Mouse (Mus musculus): ENCODE data around the gene Clec4f.

The Clec4f gene

DNA sequence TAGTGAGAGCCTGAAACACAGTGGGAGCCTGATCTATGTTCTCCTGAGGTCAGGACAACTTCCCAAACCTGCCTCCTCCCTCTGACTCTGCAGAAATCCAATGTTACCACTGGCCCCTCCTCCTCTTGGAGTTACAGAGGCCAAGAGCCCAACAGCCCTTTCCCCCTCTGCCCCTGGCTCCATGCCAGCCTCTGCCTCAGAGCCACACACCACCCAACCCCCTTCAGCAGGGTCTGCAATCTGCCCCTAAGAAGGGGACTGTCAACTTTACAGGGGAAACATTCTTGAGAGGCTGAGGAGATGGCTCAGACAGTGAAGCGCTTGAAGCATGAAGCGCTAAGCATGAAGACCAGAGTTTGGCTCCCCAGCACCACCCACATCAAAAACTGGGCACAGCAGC is at the start of gene Clec4f:
Clec4f (minus strand) TSS at position 101 of the 400 bp plus-strand sequence.
- in situ Hi-C loops (cut with MboI; ENCODE audit: low sequenced_read_pairs), result no loop called here

DNA sequence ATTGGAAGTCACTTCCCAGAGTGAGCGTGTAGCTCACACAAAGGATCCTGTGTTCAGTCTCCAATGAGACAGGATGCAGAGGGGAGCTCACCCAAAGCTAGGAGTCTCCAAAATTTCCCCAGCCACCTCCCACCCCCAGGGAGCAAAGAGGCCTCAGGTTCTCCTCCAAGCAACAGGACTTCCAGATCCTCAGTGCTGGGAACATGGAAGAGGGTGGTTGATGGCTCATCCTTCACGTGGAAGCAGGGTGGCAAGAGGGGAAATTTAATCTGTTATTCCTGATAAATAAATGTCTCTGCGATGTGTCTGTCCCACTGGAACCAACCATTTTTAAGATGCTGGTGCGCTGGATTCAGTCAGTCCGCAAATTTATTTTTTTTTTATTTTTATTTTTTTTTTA is 48.7 kb upstream of the Clec4f start:
- in situ Hi-C loops (cut with MboI; ENCODE audit: low sequenced_read_pairs), result no loop called here

DNA sequence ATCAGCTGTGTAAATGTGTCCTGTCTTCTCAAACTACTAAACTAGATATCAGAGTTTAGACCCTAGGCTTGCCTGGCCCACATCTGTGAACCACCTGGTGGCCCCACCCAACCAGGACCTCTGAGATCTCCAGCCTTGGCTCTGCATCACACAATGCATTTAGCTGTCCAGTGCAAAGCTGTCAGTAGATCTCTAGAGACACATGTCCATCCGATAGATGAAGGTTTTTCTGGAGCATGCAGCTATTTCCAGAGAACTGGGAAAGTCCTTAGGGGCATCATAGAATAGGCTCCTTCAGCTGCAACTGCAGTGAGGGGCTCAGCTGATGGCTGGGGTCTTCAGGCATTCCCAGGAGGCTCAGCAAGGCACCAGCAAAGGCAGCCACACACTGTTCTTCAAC is 48.3 kb upstream of the Clec4f start:
- in situ Hi-C loops (cut with MboI; ENCODE audit: low sequenced_read_pairs), result no loop called here

DNA sequence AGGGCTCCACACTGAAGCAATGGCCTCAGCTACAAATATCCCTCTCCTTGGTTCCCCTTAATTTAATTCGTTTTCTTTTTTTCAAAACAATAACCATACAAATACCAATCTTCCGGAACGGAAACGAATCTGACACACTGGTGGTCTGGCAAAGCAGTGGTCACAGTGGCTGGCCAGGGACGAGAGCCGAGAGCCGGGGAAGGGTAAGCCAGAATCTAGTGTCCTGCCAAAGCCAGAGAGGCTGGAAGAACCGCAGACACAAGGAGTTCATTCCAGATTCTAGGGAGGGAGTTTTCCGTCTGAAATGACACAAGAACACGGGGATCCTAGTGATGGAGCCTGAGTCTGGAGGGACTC is 47.7 kb upstream of the Clec4f start:
- in situ Hi-C loops (cut with MboI; ENCODE audit: low sequenced_read_pairs), result no loop called here

DNA sequence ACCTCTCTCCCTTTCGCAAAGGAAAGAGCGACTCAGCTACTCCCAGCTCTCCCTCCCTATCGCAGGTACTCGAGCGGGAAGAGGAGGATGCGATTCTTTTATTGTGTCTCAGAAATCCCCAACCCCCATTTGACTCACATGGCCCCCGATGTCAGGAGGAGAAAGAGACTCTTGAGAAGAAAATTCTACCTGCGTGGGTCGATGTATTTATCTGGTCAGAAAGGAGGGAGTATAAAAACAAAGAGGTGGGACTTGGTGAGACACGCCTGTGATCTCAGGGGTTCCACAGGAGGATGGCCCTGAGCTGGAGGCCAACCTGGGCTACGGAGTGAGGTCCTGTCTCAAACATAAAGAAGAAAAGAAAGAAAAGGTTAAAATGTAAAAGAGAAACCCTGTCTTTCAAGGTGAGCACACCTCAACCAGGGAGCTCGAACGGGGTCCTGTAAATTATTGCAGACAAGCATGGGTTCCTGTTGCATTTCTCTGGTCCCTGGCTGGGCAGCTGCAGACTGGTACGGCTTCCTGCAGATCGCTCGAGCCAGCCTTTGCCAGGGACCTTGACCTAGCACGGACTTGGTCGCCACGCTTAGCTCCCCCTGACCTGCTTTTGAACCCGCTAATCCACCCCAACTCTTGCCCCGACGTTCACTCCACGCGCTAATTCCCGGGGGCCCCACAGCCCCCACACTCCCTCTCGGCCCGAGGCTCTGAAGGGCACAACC is 47.2 kb upstream of the Clec4f start:
- in situ Hi-C loops (cut with MboI; ENCODE audit: low sequenced_read_pairs), result no loop called here

DNA sequence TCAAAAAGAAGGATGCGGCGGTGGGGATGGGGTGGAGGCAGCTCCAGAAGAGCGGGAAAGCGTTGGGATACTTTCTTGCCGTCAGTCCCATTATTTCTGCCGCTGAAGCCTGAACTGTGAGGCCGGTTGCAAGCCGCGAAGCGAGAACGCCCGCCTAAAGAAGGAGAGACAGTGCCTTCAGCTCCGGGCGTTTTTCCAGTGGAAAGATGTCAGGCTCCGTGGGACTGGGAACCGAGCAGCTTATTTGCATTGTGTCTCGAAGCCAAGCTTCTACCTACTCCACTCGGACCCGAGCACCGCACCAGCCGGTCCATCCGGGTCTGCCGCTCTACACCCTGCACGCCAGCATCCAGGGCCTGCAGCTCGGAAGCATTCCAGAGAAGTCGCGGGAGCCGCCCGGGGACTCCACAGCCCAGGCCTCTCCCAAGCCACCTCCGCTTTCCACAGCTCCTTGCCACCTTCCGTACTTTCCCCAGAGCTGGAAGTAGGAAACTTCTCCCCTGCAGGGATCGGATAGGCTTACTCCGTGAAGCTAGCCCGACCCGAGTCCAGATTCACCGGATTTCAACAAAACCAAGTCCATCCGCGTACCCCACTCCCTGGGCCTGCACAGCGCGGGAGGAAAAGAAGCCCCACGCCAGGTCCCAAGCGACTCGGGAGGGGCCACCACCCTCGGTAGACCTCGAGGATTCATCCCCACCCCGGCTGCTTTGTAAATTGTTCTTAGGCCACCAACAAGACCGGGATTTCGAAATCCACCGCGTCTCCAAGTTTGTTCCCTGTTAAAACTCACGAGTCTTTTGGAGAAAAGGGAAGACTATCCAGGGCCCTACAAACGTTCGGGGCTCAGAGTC is 46.4 kb upstream of the Clec4f start:
- in situ Hi-C loops (cut with MboI; ENCODE audit: low sequenced_read_pairs), result no loop called here

DNA sequence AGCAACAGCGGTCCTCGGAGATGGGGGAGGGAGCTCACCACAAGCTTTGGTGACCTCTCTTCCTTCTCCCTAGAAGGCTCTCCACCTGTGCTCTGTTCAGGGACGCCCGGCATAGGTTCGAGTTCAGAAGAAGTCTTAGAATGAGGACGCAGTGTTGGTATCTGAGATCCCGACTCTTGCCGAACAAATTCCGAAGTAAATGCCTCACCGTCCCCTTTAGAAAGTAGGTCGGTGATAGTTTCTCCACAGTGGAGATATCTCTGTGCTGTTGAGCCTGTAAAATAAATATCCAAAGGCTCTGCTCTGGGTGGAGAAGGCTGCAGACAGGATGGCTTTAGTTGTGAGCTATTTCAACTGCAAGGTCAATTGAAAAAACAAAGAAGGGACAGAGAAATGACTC is 45.0 kb upstream of the Clec4f start:
- in situ Hi-C loops (cut with MboI; ENCODE audit: low sequenced_read_pairs), result no loop called here

DNA sequence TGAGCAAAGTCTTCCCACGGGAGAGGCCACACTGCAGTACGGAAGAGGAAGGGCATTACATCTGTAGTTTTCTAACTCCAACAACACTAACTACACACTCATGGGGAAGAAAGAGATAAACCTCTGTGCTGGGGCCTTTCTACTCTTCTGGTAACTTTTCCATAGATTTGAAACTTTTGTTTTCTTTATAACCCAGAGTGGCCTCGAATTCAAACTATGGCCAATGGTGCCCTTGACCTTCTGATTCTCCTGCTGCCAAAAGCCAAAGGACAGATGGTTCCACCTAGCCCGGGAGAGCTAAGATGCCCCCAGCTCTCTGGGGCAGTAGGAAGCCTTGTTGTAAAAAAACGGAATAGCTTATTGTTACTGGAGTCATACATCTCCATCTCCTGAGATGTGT is 44.0 kb upstream of the Clec4f start:
- in situ Hi-C loops (cut with MboI; ENCODE audit: low sequenced_read_pairs), result no loop called here

DNA sequence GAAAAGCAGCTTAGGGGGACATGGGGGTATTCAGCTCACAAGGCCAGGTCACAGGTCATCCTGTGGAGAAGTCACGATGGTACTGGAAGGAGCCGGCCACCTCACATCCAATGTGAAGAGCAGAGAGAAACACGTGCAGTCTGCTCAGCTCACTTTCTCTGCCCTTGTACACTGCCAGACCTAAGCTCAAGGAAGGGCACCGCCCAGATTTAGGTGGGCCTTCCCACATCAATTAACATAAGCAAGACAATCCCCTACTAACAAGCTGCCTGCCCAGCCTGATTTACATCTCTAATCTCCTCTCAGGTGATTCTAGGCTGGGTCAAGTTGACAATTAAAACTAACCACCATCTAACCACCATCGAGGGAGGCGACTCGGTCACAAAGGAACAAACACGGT is 41.9 kb upstream of the Clec4f start:
- in situ Hi-C loops (cut with MboI; ENCODE audit: low sequenced_read_pairs), result no loop called here

DNA sequence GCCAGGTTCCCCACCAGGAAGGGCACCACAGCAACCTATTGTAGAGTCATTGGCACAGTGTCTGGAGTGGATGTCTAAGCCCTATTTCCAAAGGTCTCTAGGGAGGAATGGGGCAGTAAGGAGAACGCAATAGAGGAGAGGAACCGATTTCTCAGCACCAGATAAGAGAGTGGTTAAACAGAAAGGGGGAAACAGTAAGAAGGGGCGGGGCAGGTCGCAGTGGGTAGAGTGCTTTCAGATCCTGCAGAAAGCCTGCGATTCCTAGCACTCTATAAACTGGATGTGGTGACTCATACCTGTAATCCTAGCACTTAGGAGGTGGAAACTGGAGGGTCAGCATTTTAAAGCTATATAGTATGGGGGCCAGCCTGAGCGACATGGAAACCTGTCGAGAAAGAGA is 40.7 kb upstream of the Clec4f start:
- in situ Hi-C loops (cut with MboI; ENCODE audit: low sequenced_read_pairs), result no loop called here

DNA sequence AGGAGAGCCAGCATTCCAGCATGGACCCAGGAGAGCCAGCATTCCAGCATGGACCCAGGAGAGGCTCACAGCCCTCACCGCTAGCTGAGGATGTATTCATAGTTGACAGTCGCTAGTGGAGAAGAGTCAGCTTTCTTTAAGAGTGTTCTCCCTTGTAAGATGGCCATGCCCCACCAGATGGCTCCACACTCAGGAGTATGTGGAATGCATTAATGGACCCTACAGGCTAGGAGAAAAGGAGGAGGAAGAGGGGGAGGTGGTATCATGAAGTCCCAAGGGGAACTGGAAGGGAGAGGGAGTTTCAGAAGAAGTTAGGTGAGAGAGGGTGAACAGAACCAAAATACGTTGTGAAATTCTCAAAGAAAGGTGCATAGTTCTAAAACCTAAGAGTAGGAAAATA is 39.7 kb upstream of the Clec4f start:
- in situ Hi-C loops (cut with MboI; ENCODE audit: low sequenced_read_pairs), result no loop called here

DNA sequence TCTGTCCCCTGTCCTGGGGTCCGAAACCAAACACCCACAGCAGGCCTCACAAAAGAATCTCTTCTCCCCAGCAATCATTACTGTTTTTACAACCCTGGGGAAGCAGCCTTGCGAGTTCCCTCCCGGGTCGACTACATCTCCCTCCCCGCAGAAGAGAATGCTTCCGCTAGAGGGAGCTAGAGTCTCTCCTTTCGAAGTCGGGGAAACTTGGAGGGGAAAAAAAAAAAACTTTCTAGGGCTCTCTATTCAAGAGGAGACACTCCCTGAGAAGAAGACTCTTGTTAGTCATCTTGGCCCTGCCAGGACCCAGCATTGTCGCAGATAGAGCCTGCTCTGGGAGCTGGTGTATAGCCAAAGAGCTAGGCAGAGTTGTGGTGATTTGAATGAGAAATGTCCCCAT is 37.8 kb upstream of the Clec4f start:
- in situ Hi-C loops (cut with MboI; ENCODE audit: low sequenced_read_pairs), result no loop called here

DNA sequence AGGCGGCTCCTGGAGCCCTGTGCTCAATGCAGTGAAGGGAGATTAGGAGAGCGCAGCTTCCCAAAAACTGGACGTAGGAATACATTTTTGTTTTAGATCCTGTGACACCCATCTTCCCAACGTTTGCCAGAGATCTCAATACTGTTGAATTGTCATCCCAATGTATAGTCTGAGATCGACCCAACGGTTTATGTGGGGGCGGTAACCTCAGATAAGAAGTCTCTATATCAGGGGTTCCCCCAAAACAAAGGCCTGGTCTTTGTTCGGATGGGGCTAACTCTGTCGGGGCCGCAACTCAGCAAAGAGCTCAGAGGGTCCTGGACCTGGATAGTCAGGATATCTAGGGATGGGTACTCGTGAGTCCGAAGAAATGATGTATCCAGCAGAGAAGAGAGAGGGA is 37.0 kb upstream of the Clec4f start:
- in situ Hi-C loops (cut with MboI; ENCODE audit: low sequenced_read_pairs), result no loop called here

DNA sequence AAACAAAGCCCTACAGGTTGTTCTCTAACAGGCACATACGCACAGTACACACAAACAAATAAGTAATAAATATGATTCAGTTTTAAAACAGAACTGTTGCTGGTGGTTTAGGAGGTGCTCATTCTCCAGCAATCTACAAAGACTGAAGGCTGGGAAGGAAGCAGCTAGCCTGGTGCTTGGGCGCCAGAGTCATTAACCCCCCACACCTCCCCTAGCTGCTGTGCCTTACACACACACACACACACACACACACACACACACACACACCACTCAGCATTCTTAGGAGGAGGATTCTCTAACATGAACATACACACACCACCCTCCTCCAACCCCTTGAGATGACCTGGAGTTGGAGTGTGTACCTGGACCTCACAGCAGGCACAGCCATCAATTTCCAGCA is 34.9 kb upstream of the Clec4f start:
- in situ Hi-C loops (cut with MboI; ENCODE audit: low sequenced_read_pairs), result no loop called here

DNA sequence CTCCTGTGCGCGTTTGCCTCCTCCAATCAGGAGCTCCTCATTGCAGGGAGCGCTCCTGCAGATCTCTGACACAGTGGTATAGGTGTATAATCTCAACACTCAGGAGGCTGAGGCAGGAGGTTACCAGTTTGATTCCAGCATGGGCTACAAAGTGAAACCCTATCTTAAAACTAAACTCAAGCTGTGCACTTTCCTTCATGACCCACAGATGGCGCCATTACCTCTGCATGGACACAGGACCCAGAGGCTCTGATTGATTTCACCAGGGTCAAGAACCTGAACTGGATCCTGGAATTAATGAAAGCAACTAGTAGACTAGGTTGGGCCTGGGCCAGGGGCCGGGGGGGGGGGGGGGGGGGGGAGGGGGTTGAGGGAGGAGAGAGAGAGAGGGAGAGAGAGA is 34.3 kb upstream of the Clec4f start:
- in situ Hi-C loops (cut with MboI; ENCODE audit: low sequenced_read_pairs), result no loop called here

DNA sequence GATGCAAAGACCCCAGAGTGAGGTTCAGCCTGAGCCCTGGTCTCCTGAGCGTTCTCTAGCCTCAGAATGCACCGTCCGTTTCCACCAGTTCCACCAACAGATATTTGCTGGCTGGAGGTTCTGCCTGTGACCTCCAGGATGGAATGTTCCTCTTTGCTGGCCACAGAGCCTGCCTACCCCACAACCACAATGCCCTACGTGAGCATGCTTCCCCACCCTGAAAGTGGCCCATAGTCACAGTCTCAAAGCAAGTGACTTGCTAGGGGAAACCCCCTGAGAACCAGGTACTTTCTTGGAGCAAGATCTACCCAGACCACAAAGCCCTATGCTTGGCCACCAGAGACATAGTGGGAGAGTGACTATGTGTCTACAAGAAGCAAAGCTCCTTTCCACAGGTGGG is 33.4 kb upstream of the Clec4f start:
- in situ Hi-C loops (cut with MboI; ENCODE audit: low sequenced_read_pairs), result no loop called here

DNA sequence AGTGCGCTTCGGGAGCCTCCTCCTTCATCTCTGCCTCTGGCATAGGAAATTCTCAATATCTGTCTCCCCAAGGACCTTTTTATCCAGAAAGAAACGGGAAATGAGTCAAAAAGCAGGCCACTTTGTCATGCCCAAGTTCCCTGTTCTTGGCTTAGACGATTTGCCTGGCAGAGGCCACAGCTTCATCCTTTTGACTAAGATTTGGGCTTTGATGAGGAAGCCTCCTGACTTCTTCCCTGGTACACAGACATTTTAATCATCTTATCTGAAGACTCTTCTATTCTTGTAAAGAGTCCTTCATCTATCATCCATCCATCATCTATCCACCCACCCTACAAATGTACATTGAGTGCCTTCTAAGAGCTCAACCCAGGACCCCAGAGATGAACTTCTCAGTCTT is 21.8 kb upstream of the Clec4f start, which contains the start of gene Cd207:
Cd207 (minus strand) TSS at position 101 of the 400 bp plus-strand sequence.
- in situ Hi-C loops (cut with MboI; ENCODE audit: low sequenced_read_pairs), result loop anchor here (10.0 kb wide), 1 partner anchor 83 kb away; no protein-coding TSS in a partner anchor

DNA sequence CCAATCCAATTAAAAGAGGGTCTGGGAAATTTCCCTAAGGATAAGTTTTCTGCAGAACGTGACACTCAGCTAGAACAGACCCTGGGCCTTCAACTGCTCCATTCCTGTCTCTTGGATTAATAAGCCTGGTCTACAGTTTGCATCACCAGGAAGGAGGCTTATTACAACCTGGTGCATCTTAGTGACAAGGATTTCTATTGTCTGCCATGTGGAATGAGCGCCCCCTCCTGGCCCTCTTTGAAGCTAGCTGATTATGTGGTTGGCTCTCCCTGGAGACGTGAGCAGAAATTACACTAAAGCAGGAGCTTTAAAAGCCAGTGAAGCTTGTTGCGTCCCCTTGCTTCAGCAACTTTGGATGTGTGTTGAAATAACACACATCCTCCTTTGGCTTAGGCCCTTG is 17.4 kb upstream of the Clec4f start:
- in situ Hi-C loops (cut with MboI; ENCODE audit: low sequenced_read_pairs), result loop anchor here (10.0 kb wide), 1 partner anchor 79 kb away; no protein-coding TSS in a partner anchor

DNA sequence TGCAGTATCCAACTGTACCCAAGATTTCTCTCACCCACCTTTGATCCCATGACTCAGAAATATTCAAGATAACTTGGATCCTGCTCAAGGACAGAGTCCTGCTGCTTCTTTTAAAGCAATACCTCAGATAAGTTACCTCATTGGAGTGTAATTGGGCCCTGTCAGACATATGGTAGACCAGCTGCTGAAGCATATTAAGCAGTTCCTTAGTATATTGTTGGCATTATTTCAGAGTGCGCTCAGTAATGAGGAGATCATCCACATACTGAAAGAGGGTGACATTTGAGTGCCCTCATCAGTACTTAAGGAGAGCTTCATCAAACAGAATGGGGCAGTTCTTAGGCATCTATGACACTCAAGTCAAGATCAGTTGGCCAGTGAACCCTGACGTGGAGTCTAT is 9.0 kb upstream of the Clec4f start:
- in situ Hi-C loops (cut with MboI; ENCODE audit: low sequenced_read_pairs), result no loop called here

DNA sequence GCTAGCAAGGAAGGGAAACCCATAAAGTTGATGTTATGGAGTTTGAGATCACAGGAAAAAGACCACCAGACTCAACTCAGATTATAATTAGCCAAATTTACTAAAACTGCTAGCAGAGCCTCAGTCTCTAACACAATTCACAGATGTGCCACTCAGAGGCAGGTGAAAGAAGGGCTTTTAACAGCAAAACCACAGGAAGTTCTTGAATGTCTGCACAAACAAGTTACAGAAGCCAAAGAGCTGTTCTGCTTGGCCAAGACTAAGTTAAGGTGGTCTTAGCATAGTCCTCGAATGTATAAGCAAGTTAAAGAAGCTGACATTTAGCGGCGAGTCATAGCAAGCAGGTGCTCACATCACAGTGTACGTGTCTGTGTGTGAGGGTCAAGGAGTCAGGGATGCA is 4.8 kb upstream of the Clec4f start:
- in situ Hi-C loops (cut with MboI; ENCODE audit: low sequenced_read_pairs), result no loop called here

DNA sequence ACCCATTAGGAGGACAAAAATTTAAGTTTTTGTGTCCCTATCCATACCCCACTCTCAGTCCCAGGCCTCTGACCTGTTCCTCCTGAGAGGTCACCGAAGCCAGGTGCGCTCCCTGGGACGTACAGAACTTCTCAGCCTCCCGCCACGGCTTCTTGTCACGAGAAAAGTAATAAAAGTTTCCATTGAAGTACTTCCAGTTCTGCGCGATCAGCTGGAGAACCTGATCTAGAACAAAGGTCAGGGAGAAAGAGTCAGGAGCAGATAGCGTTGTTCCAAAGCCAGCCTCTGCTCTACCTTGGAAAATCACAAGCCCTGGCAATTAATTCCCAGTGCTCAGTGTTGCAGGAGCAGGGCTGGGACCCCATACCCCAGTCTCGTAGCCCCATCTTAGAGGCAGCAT is 9.3 kb downstream of the Clec4f start:
- in situ Hi-C loops (cut with MboI; ENCODE audit: low sequenced_read_pairs), result no loop called here

DNA sequence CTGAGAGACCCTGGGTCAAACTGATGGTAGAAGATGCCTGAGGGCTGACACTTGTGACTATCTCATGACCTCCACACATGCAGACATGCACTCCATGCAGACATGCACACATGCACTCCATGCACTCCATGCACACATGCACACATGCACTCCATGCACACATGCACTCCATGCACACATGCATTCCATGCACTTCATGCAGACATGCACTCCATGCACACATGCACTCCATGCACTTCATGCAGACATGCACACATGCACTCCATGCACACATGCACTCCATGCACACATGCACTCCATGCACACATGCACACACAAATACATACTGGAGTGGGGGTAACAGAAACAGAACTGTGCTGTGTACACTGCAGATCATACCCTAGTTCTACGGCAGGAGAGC is 20.7 kb downstream of the Clec4f start:
- in situ Hi-C loops (cut with MboI; ENCODE audit: low sequenced_read_pairs), result no loop called here

Measured in CH12F3 (cell line).